Mouse (Mus musculus) kidney, embryonic 16.5 days (tissue): ENCODE data around the gene Arfip1. TPM values are rescaled to one million over a fixed set of nuclear protein-coding genes. Genes with fewer than 3 reads are reported as not detected.
A peak's percentile ranks its signal among the peaks of the same experiment; 100 is the strongest.

Experiments
- ATAC-seq: fragments of 200-750 bp; cut with Nextera tagmentation; 2 replicates; pipeline ENCODE4 v1.8.0; 2017; ENCODE audit warnings: moderate TSS enrichment; ENCODE audit not compliant: low FRiP score, low TSS enrichment
- H3K27ac ChIP-seq: fragments of 300-500 bp; sonication (generic); 2 replicates; pipeline ENCODE4 v1.5.1; 2014; ENCODE audit warnings: low read length
- H3K27me3 ChIP-seq: fragments of 300-500 bp; sonication (generic); 2 replicates; pipeline ENCODE4 v1.6.1; 2014; ENCODE audit warnings: low read length, control low read depth, mixed read lengths; ENCODE audit not compliant: insufficient read depth
- H3K36me3 ChIP-seq: fragments of 300-500 bp; sonication (generic); 2 replicates; pipeline ENCODE4 v1.6.1; 2014; ENCODE audit warnings: low read length, control low read depth, mixed read lengths; ENCODE audit not compliant: insufficient read depth
- H3K4me1 ChIP-seq: fragments of 300-500 bp; sonication (generic); 2 replicates; pipeline ENCODE4 v1.6.1; 2014; ENCODE audit warnings: low read length, control low read depth, mixed read lengths; ENCODE audit not compliant: insufficient read depth
- H3K4me2 ChIP-seq: fragments of 300-500 bp; sonication (generic); replicated peaks from 2 replicates; pipeline ENCODE4 v1.6.1; 2014; ENCODE audit warnings: low read depth, low read length
- H3K4me3 ChIP-seq: fragments of 300-500 bp; sonication (generic); 2 replicates; pipeline ENCODE4 v1.5.1; 2014; ENCODE audit warnings: mild to moderate bottlenecking, low read length
- H3K9ac ChIP-seq: fragments of 300-500 bp; sonication (generic); replicated peaks from 2 replicates; pipeline ENCODE4 v1.6.1; 2014; ENCODE audit warnings: low read length
- H3K9me3 ChIP-seq: fragments of 300-500 bp; sonication (generic); 2 replicates; pipeline ENCODE4 v1.6.1; 2016; ENCODE audit warnings: low read length, control low read depth
- WGBS: fragments of 180-500 bp; shearing (Covaris S2); extraction: QIAGEN DNeasy Blood & Tissue Kit; methylation state at CpG from one replicate; pipeline ENCODE4 v1.1.7; 2014; 5-methylcytosine and 5-hydroxymethylcytosine counted together
- polyA plus RNA-seq: library from polyadenylated mRNA; unstranded; fragments of >200 nt; fragmentation: Nextera tagmentation; extraction: Ambion mirVana; gene quantifications from 2 replicates; pipeline ENCODE4 v1.2.1, GENCODE M21; 2015

The Arfip1 gene
- polyA plus RNA-seq, 1 experiment from 2014 or later, result 51.5 TPM

- H3K4me2 ChIP-seq, result no peak overlapping the region
- H3K9me3 ChIP-seq, result no peaks in the 10 kb centered on the region
- H3K4me3 ChIP-seq, result no peak overlapping the region
- ATAC-seq, result no peak
- H3K27ac ChIP-seq, result no peak overlapping the region
- H3K36me3 ChIP-seq, result no peaks in the 10 kb centered on the region
- WGBS, result 67% methylated on average over 6 of the region's 6 CpGs
- peaks cover 17% of the 10 kb centered on the region for H3K4me1 ChIP-seq
- no peak overlapping the region for H3K9ac ChIP-seq
- H3K27me3 ChIP-seq, result peaks cover 16% of the 10 kb centered on the region
Observed at GRCm38 (mm10) chr3:84482121-84482520, 100.3 kb downstream of the Arfip1 start.

GRCm38 (mm10) chr3:84481104-84481503, 101.3 kb downstream of the Arfip1 start:
- H3K27me3 ChIP-seq, result peaks cover 20% of the 10 kb centered on the region
- WGBS, result 2% methylated on average over 11 of the region's 11 CpGs
- ATAC-seq, result 0 out of 2 replicates have a peak, but pooled peaks have one; percentile 3
- no peaks in the 10 kb centered on the region for H3K9me3 ChIP-seq
- H3K4me1 ChIP-seq, result peaks cover 17% of the 10 kb centered on the region
- H3K36me3 ChIP-seq, result no peaks in the 10 kb centered on the region
- peak overlapping the region; percentile 58 for H3K4me3 ChIP-seq
- no peak overlapping the region for H3K27ac ChIP-seq
- H3K4me2 ChIP-seq, result peak overlapping the region; percentile 99
- H3K9ac ChIP-seq, result peak overlapping the region; percentile 69

- ATAC-seq, result peak; percentile 84
- H3K27me3 ChIP-seq, result peaks cover 25% of the 10 kb centered on the region
- H3K4me1 ChIP-seq, result peaks cover 17% of the 10 kb centered on the region
- under 1% methylated on average over 69 of the region's 82 CpGs for WGBS
- H3K9ac ChIP-seq, result peak within 1 kb of the TSS; percentile 69
- H3K9me3 ChIP-seq, result no peaks in the 10 kb centered on the region
- H3K27ac ChIP-seq, result no peak within 1 kb of the TSS
- H3K36me3 ChIP-seq, result no peaks in the 10 kb centered on the region
- peak within 1 kb of the TSS; percentile 58 for H3K4me3 ChIP-seq
- H3K4me2 ChIP-seq, result peak within 1 kb of the TSS; percentile 99
Observed at GRCm38 (mm10) chr3:84480006-84480897, 102.2 kb downstream of the Arfip1 start, which contains the start of gene Fhdc1. Gene Fhdc1, minus strand, starts transcription at chr3:84480429.

- Histone ChIP-seq H3K4me1 (peaks cover 17% of the 10 kb centered on the region), H3K36me3 (no peaks in the 10 kb centered on the region), H3K27ac (no peak overlapping the region), H3K27me3 (peaks cover 25% of the 10 kb centered on the region), H3K4me2 (peak overlapping the region; percentile 99), H3K9ac (peak overlapping the region; percentile 69), H3K9me3 (no peaks in the 10 kb centered on the region), H3K4me3 (peak overlapping the region; percentile 58)
- ATAC-seq, result peak; percentile 47; the same call in 1 of the 2 replicates
- WGBS, result under 1% methylated on average over 61 of the region's 61 CpGs
Observed at GRCm38 (mm10) chr3:84479293-84480005, 103.0 kb downstream of the Arfip1 start.

GRCm38 (mm10) chr3:84478896-84479292, 103.5 kb downstream of the Arfip1 start:
- Histone ChIP-seq H3K27ac (no peak overlapping the region), H3K4me3 (peak overlapping the region; percentile 58), H3K9ac (peak overlapping the region; percentile 69), H3K4me2 (peak overlapping the region; percentile 99), H3K9me3 (no peaks in the 10 kb centered on the region), H3K27me3 (peaks cover 25% of the 10 kb centered on the region), H3K4me1 (peaks cover 18% of the 10 kb centered on the region), H3K36me3 (no peaks in the 10 kb centered on the region)
- WGBS, result 8% methylated on average over 12 of the region's 12 CpGs
- ATAC-seq, result no peak

- Histone ChIP-seq H3K4me3 (no peak overlapping the region), H3K9ac (no peak overlapping the region)
- ATAC-seq, result no peak
Observed at GRCm38 (mm10) chr3:84478195-84478594, 104.2 kb downstream of the Arfip1 start.

GRCm38 (mm10) chr3:84477498-84477897, 104.9 kb downstream of the Arfip1 start:
- Histone ChIP-seq H3K27ac (no peak overlapping the region), H3K9me3 (no peaks in the 10 kb centered on the region), H3K36me3 (no peaks in the 10 kb centered on the region), H3K27me3 (peaks cover 25% of the 10 kb centered on the region), H3K9ac (no peak overlapping the region), H3K4me1 (peaks cover 32% of the 10 kb centered on the region), H3K4me2 (no peak overlapping the region), H3K4me3 (no peak overlapping the region)
- WGBS, result 92% methylated on average over 1 of the region's 1 CpGs
- ATAC-seq, result no peak

More at GRCm38 (mm10) chr3:84478195-84478594, 104.2 kb downstream of the Arfip1 start:
- Histone ChIP-seq H3K4me1 (peaks cover 25% of the 10 kb centered on the region), H3K36me3 (no peaks in the 10 kb centered on the region), H3K4me2 (no peak overlapping the region), H3K27me3 (peaks cover 25% of the 10 kb centered on the region), H3K9me3 (no peaks in the 10 kb centered on the region), H3K27ac (no peak overlapping the region)
- WGBS, result 8% methylated on average over 7 of the region's 7 CpGs

- WGBS, result 89% methylated on average over 12 of the region's 12 CpGs
- Histone ChIP-seq H3K27ac (no peak overlapping the region), H3K4me3 (no peak overlapping the region), H3K9me3 (no peaks in the 10 kb centered on the region), H3K4me1 (peaks cover 26% of the 10 kb centered on the region), H3K9ac (no peak overlapping the region), H3K27me3 (peaks cover 25% of the 10 kb centered on the region), H3K36me3 (no peaks in the 10 kb centered on the region), H3K4me2 (no peak overlapping the region)
- no peak for ATAC-seq
Observed at GRCm38 (mm10) chr3:84474981-84475775, 107.2 kb downstream of the Arfip1 start.

GRCm38 (mm10) chr3:84474398-84474797, 108.0 kb downstream of the Arfip1 start:
- Histone ChIP-seq H3K27ac (no peak overlapping the region), H3K4me3 (no peak overlapping the region), H3K9me3 (no peaks in the 10 kb centered on the region), H3K27me3 (peaks cover 25% of the 10 kb centered on the region), H3K4me1 (peaks cover 22% of the 10 kb centered on the region), H3K9ac (no peak overlapping the region), H3K4me2 (no peak overlapping the region), H3K36me3 (no peaks in the 10 kb centered on the region)
- ATAC-seq, result no peak
- 81% methylated on average over 6 of the region's 6 CpGs for WGBS
